In the genomic region with DNA sequence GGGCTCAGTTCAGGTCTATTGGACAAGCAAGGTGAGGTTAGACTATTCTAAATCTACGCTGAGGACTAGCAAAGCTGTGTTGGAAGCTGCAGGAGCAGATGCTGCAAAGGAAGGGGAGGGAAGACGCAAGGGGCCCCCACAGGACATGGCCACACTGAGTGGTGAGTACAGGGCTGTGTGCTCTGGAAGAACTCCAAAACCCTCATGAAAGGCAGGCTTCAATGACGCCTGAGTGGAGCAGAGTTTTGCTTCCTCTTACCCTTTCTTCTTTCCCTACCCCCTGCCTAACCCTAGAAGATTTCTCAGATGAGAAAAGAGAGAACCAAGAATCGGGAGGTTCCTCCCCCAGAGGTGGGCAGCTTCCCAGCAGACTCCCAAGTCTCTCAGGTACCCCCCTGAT, we compare ENCODE assay signal across 19 mouse cellular contexts.
DNase-seq lines count a peak whose midpoint lies in the region; ATAC-seq and TF ChIP-seq lines count a peak whose summit lies in the region.
"Had no signal": no experiment of that assay in that cellular context is flagged by ENCODE, and none has a peak within 500 bp of the region (broad histone marks: within the 10 kb centered on the region; RNA-seq: fewer than 3 reads in every experiment).

No protein-coding gene starts in this region.

- 61% methylated on average over 4 of the region's 4 CpGs for WGBS in heart, embryonic 11.5 days (ENCODE audit: insufficient replicate concordance)
- 65% methylated on average over 4 of the region's 4 CpGs for WGBS in kidney, postnatal 0 days

- no peak for ATAC-seq in heart, embryonic 11.5 days (replicated peaks; ENCODE audit: insufficient number of reproducible peaks, low FRiP score, low TSS enrichment)
- ATAC-seq in kidney, postnatal 0 days (replicated peaks; ENCODE audit: low FRiP score, low read depth), result no peak
- 0 out of 2 replicates have a peak, but pooled peaks have one; percentile 30 for ATAC-seq in megakaryocyte, adult 5-6 weeks (ENCODE audit: poor library complexity, severe bottlenecking)
- ATAC-seq: forebrain, embryonic 13.5 days; intestine, embryonic 15.5 days had no signal

- no peaks in the 10 kb centered on the region for H3K36me3 ChIP-seq in heart, embryonic 11.5 days (ENCODE audit: control insufficient read depth, insufficient read depth, low read length)
- no peaks in the 10 kb centered on the region for H3K36me3 ChIP-seq in kidney, postnatal 0 days (ENCODE audit: insufficient read depth, low read length)
- H3K36me3 ChIP-seq: embryonic facial prominence, embryonic 13.5 days; heart, embryonic 12.5 days; hindbrain, embryonic 10.5 days; intestine, embryonic 15.5 days had no signal

- no peak for TF ChIP-seq CTCF in kidney, postnatal 0 days (IDR thresholded peaks at IDR 0.05; ENCODE audit: low read depth)

- no peak overlapping the region for H3K9ac ChIP-seq in heart, embryonic 11.5 days (ENCODE audit: low read depth, low read length)
- H3K9ac ChIP-seq in kidney, postnatal 0 days (ENCODE audit: low read depth, low read length), result 0 out of 2 replicates have a peak overlapping the region, but pooled peaks have one; percentile 18
- H3K9ac ChIP-seq: embryonic facial prominence, embryonic 13.5 days; forebrain, embryonic 13.5 days; heart, embryonic 12.5 days; hindbrain, embryonic 14.5 days; intestine, embryonic 15.5 days had no signal

- no peak overlapping the region for H3K27ac ChIP-seq in heart, embryonic 11.5 days (ENCODE audit: low read depth, low read length)
- no peak overlapping the region for H3K27ac ChIP-seq in kidney, postnatal 0 days
- H3K27ac ChIP-seq: embryonic facial prominence, embryonic 13.5 days; forebrain, embryonic 13.5 days; gastrocnemius, adult 2 months; hindbrain, embryonic 10.5 days; hindbrain, embryonic 14.5 days; intestine, embryonic 15.5 days had no signal

- peak; percentile 89 for DNase-seq in heart, adult 11 months
- no peak for DNase-seq in kidney, postnatal 0 days (ENCODE audit: low spot score)
- no peak for DNase-seq in kidney, postnatal 4 days
- peak; percentile 22 to 25 for DNase-seq in spleen, postnatal 36 days (ENCODE audit: low spot score in 2 of 2)
- DNase-seq in spleen, postnatal 10 days (ENCODE audit: low spot score in 2 of 2), result no peak
- DNase-seq in gastrocnemius, postnatal 10 days, result no peak
- DNase-seq: adrenal gland, postnatal 10 days; cerebellum, adult 11 months; cerebellum, adult 8-10 months; cerebellum, postnatal 25 days; gastrocnemius, adult 2 months had no signal

- no peak overlapping the region for H3K4me3 ChIP-seq in heart, embryonic 11.5 days (ENCODE audit: low read depth, low read length)
- no peak overlapping the region for H3K4me3 ChIP-seq in kidney, postnatal 0 days (replicated peaks; ENCODE audit: low read depth, low read length)
- H3K4me3 ChIP-seq: embryonic facial prominence, embryonic 13.5 days; forebrain, embryonic 13.5 days; gastrocnemius, adult 2 months; heart, embryonic 12.5 days; hindbrain, embryonic 10.5 days; intestine, embryonic 15.5 days had no signal

- no peaks in the 10 kb centered on the region for H3K27me3 ChIP-seq in heart, embryonic 11.5 days (ENCODE audit: control insufficient read depth, insufficient read depth, low read length)
- no peaks in the 10 kb centered on the region for H3K27me3 ChIP-seq in kidney, postnatal 0 days (ENCODE audit: insufficient read depth, low read length)
- H3K27me3 ChIP-seq: heart, embryonic 12.5 days; intestine, embryonic 15.5 days had no signal

- H3K9me3 ChIP-seq in heart, embryonic 11.5 days (replicated peaks; ENCODE audit: control insufficient read depth, low read length), result no peaks in the 10 kb centered on the region
- no peaks in the 10 kb centered on the region for H3K9me3 ChIP-seq in kidney, postnatal 0 days (replicated peaks; ENCODE audit: low read length)
- H3K9me3 ChIP-seq: embryonic facial prominence, embryonic 13.5 days; forebrain, embryonic 13.5 days; heart, embryonic 12.5 days; hindbrain, embryonic 10.5 days; intestine, embryonic 15.5 days had no signal

- H3K4me2 ChIP-seq in heart, embryonic 11.5 days, result no peak overlapping the region
- H3K4me2 ChIP-seq in kidney, postnatal 0 days (ENCODE audit: low read length), result no peak overlapping the region
- H3K4me2 ChIP-seq: embryonic facial prominence, embryonic 13.5 days; forebrain, embryonic 13.5 days; heart, embryonic 12.5 days; hindbrain, embryonic 14.5 days; intestine, embryonic 15.5 days had no signal

- H3K4me1 ChIP-seq in heart, embryonic 11.5 days (ENCODE audit: control insufficient read depth, insufficient read depth, low read length), result peaks cover 5% of the 10 kb centered on the region; the same call in 1 of the 2 replicates
- no peaks in the 10 kb centered on the region for H3K4me1 ChIP-seq in kidney, postnatal 0 days (replicated peaks; ENCODE audit: insufficient read depth, low read length)

Comparison
In these comparisons a context has a peak if more than half of its experiments do, and no peak if none do; other contexts are left out.
1. DNase-seq: peak in heart, adult 11 months (single experiment) and spleen, postnatal 36 days (2 of 2); none in kidney, postnatal 0 days (single experiment), kidney, postnatal 4 days (0 of 2), spleen, postnatal 10 days (0 of 2) and gastrocnemius, postnatal 10 days (single experiment).